Mouse (Mus musculus): ENCODE measurements around the gene Paf1.

GRCm38 (mm10) chr7:28442688-28443087, 49.9 kb downstream of the Paf1 start:
- TF ChIP-seq CTCF (conservative IDR thresholded peaks at IDR 0.05; ENCODE audit: insufficient read depth, insufficient read length, low read depth, low read length) (no peak), POLR2A (IDR thresholded peaks at IDR 0.05; ENCODE audit: low read depth, low read length) (no peak)
